Mouse (Mus musculus): ENCODE data around the gene Zfp202. TPM values are rescaled to one million over a fixed set of nuclear protein-coding genes. Genes with fewer than 3 reads are reported as not detected.

Zfp202 gene
- polyA plus RNA-seq, 1 experiment from 2014 or later, result 3.3 TPM

DNA sequence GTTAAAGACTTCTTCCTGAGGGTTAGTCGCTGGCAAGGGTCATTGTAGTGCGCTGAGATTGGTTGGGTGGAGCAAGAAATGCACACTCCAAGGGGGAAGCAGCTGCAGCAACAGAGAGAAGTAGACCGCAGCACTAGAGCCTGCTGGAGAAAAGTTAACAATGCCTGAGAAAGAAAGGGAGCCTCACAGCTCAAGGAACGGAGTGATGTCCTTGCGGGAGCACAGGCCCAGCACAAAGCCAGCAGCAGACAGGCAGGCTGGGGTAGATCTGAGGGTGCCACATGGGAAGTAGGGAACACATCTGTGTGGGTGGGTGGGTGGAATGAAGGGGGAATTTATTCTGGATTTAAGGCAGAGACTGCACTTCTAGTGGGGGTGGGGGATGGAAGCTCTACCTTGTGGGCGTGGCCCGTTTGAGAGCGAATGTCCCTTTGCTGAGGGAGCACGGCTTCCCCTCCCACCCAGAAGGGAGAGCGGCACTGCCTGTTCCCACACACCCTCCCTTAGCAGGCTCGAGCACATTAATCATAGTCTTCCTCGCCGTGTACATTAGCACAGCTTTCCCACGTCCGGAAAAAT lies 49.2 kb downstream of the Zfp202 start:
- peak overlapping the region; percentile 52 for H3K9ac ChIP-seq (ENCODE audit: low read length)
- WGBS, result 2% methylated on average over 15 of the region's 15 CpGs
- peaks cover 11% of the 10 kb centered on the region for H3K27me3 ChIP-seq (ENCODE audit: control insufficient read depth, insufficient read depth, low read length)
- ATAC-seq (ENCODE audit: insufficient number of reproducible peaks, insufficient read depth, low FRiP score, low read depth), result no peak; the same call in 1 of the 2 replicates
- H3K4me1 ChIP-seq (ENCODE audit: control insufficient read depth in 2 of 2, insufficient read depth in 2 of 2, low read length in 2 of 2), result peaks cover 7 to 10% of the 10 kb centered on the region in 2 experiments; a peak in 2 of 4 replicates
- H3K36me3 ChIP-seq (ENCODE audit: control insufficient read depth, insufficient read depth, low read length), result no peaks in the 10 kb centered on the region
- H3K4me3 ChIP-seq (ENCODE audit: control insufficient read depth in 1 of 2, insufficient read depth in 1 of 2, low read depth in 1 of 2, low read length in 2 of 2), result peak overlapping the region; percentile 39 to 46
- H3K4me2 ChIP-seq (ENCODE audit: low read length), result peak overlapping the region; percentile 62
- H3K27ac ChIP-seq (replicated peaks in 1 of 2; ENCODE audit: control insufficient read depth in 1 of 2, insufficient read depth in 1 of 2, low read depth in 2 of 2, low read length in 2 of 2), result no peak overlapping the region
- no peaks in the 10 kb centered on the region for H3K9me3 ChIP-seq (ENCODE audit: control insufficient read depth, low read length)

DNA sequence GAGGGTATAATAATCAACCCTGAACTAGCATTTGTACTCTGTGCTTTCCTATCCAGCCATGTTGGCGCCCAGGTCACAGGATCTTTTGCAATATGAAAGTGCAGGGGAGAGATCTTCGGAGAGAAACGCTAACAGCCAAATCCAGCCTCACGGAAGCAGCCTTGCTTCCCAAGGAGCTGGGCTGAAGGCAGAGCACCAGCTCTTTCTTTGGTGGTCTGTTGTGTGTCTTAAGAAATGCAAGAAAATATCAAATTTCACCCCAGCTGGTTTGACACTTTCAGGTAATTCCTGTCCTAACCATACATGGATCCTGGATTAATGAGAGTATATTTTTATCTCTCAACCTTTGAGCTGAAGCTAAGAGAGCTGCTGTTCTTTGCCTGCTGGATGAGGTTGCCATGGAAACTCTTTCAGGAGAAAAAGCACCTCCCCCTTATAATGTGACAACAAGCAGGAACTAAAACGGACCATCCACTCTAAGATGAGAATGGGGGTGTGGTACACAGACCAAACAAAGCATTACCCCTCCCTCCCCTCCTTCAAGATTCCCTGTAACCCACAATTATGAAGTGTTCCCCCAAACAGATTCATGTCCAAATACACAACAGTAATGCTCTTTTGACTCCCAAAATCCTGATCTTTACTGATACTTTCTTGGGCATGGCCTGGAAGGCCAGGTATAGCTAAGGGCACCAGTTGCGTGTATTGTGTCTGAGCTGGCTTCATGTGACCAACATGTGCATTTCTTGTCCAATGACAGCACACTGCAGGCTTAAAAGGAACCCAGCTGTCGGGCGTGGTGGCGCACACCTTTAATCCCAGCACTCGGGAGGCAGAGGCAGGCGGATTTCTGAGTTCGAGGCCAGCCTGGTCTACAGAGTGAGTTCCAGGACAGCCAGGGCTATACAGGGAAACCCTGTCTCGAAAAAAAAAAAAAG lies 50.1 kb downstream of the Zfp202 start:
- Histone ChIP-seq H3K27ac (replicated peaks in 1 of 2; ENCODE audit: control insufficient read depth in 1 of 2, insufficient read depth in 1 of 2, low read depth in 2 of 2, low read length in 2 of 2) (peak overlapping the region in 1 of 2 experiments; percentile 35; a peak in 1 of 4 replicates), H3K9me3 (ENCODE audit: control insufficient read depth, low read length) (no peaks in the 10 kb centered on the region), H3K4me3 (ENCODE audit: control insufficient read depth in 1 of 2, insufficient read depth in 1 of 2, low read depth in 1 of 2, low read length in 2 of 2) (peak overlapping the region; percentile 39 to 46), H3K9ac (ENCODE audit: low read length) (peak overlapping the region; percentile 52), H3K36me3 (ENCODE audit: control insufficient read depth, insufficient read depth, low read length) (no peaks in the 10 kb centered on the region), H3K27me3 (ENCODE audit: control insufficient read depth, insufficient read depth, low read length) (peaks cover 11% of the 10 kb centered on the region), H3K4me1 (ENCODE audit: control insufficient read depth in 2 of 2, insufficient read depth in 2 of 2, low read length in 2 of 2) (peaks cover 7 to 17% of the 10 kb centered on the region in 2 experiments; a peak in 2 of 4 replicates), H3K4me2 (ENCODE audit: low read length) (peak overlapping the region; percentile 62)
- WGBS, result 57% methylated on average over 13 of the region's 13 CpGs
- ATAC-seq (ENCODE audit: insufficient number of reproducible peaks, insufficient read depth, low FRiP score, low read depth), result no peak

DNA sequence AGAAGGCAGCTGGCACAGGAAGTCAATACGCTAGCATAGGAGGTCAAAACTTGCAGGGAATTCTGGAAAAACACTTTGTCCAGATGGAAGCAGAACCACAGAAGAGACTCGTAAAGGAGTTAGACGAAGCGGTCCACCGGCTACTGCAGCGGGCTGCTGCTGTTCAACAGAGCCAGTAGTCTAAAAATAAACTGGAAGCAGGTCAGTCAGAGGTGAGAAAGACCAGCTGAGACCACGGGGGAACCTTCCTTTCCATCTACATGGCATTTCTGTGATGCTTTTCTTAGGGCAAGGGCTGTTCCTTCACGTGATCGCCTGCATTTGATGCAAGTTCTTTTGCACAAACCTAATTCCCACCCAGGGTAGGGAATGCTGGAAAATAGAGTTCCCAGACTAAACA lies 53.4 kb downstream of the Zfp202 start:
- no peak for ATAC-seq (ENCODE audit: insufficient number of reproducible peaks, insufficient read depth, low FRiP score, low read depth)
- 21% methylated on average over 9 of the region's 9 CpGs for WGBS
- H3K4me1 ChIP-seq (ENCODE audit: control insufficient read depth in 2 of 2, insufficient read depth in 2 of 2, low read length in 2 of 2), result peaks cover 7 to 17% of the 10 kb centered on the region in 2 experiments; a peak in 2 of 4 replicates

DNA sequence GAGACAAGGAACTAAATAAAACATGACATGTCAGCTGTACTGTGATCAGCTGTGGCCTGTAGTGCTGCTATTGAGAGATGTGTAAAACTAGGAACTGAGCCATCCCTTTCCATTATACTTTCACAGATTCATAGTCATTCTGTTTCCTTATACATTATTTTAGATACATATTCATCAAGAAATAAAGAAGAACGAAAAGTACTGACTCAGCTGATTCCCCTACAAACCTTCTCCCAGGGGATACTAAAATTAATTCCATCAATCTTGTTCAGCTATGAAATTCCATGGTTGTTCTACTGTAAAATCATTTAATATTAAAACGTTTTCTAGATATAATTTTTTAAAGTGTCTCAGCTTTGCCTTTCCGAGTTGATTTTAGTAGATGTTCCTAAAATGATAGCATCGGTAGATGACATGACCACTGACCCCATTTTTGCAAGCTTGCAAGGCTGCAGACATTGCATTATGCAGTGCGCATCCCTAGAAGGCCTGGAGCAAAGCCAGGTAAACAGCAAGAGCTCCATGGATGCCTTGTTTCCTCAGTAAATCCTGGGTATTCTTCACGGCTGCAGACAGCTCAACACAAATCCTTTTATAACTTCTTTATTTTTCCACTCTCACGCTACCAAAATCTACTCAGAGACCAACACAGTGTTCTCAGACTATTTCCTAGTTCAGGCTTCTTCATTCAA lies 54.0 kb downstream of the Zfp202 start:
- H3K9ac ChIP-seq (ENCODE audit: low read length), result no peak overlapping the region
- H3K4me2 ChIP-seq (ENCODE audit: low read length), result peak overlapping the region; percentile 19
- peaks cover 6 to 16% of the 10 kb centered on the region in 2 experiments; a peak in 2 of 4 replicates for H3K4me1 ChIP-seq (ENCODE audit: control insufficient read depth in 2 of 2, insufficient read depth in 2 of 2, low read length in 2 of 2)
- no peaks in the 10 kb centered on the region for H3K36me3 ChIP-seq (ENCODE audit: control insufficient read depth, insufficient read depth, low read length)
- WGBS, result 81% methylated on average over 7 of the region's 7 CpGs
- H3K4me3 ChIP-seq (ENCODE audit: control insufficient read depth in 1 of 2, insufficient read depth in 1 of 2, low read depth in 1 of 2, low read length in 2 of 2), result no peak overlapping the region
- H3K27ac ChIP-seq (replicated peaks in 1 of 2; ENCODE audit: control insufficient read depth in 1 of 2, insufficient read depth in 1 of 2, low read depth in 2 of 2, low read length in 2 of 2), result peak overlapping the region; percentile 72 to 74
- H3K27me3 ChIP-seq (ENCODE audit: control insufficient read depth, insufficient read depth, low read length), result no peaks in the 10 kb centered on the region
- no peak for ATAC-seq (ENCODE audit: insufficient number of reproducible peaks, insufficient read depth, low FRiP score, low read depth)
- peaks cover 5% of the 10 kb centered on the region; the same call in 1 of the 2 replicates for H3K9me3 ChIP-seq (ENCODE audit: control insufficient read depth, low read length)

More for the DNA sequence above, 53.4 kb downstream of the Zfp202 start:
- Histone ChIP-seq H3K4me2 (ENCODE audit: low read length) (peak overlapping the region; percentile 19), H3K27ac (replicated peaks in 1 of 2; ENCODE audit: control insufficient read depth in 1 of 2, insufficient read depth in 1 of 2, low read depth in 2 of 2, low read length in 2 of 2) (peak overlapping the region; percentile 72 to 74), H3K9me3 (ENCODE audit: control insufficient read depth, low read length) (peaks cover 5% of the 10 kb centered on the region; the same call in 1 of the 2 replicates), H3K36me3 (ENCODE audit: control insufficient read depth, insufficient read depth, low read length) (no peaks in the 10 kb centered on the region), H3K9ac (ENCODE audit: low read length) (no peak overlapping the region), H3K27me3 (ENCODE audit: control insufficient read depth, insufficient read depth, low read length) (peaks cover 2% of the 10 kb centered on the region), H3K4me3 (ENCODE audit: control insufficient read depth in 1 of 2, insufficient read depth in 1 of 2, low read depth in 1 of 2, low read length in 2 of 2) (no peak overlapping the region)

DNA sequence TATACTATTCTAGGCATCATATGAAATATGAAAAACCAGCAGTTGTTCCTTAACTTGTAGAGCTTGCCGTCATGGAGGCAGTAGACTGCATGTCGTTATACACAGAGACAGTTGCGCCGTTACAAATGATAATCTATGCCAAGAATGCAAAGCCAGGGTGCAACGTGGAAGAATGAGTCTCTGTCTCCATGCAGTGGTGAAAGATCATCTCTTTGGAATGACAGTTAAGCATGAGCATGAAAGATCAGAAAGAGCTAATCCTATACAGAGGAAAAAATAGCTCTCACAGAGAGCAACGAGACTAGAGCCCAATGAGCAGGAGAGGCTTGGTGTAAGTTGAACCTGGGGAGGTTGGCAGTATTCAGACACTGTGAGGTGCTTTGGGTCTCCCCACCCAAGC lies 54.6 kb downstream of the Zfp202 start:
- ATAC-seq (ENCODE audit: insufficient number of reproducible peaks, insufficient read depth, low FRiP score, low read depth), result no peak
- 0 out of 4 replicates have a peak overlapping the region, but pooled peaks of 1 of the 2 experiments have one; percentile 16 for H3K27ac ChIP-seq (replicated peaks in 1 of 2; ENCODE audit: control insufficient read depth in 1 of 2, insufficient read depth in 1 of 2, low read depth in 2 of 2, low read length in 2 of 2)
- WGBS, result 32% methylated on average over 6 of the region's 6 CpGs

DNA sequence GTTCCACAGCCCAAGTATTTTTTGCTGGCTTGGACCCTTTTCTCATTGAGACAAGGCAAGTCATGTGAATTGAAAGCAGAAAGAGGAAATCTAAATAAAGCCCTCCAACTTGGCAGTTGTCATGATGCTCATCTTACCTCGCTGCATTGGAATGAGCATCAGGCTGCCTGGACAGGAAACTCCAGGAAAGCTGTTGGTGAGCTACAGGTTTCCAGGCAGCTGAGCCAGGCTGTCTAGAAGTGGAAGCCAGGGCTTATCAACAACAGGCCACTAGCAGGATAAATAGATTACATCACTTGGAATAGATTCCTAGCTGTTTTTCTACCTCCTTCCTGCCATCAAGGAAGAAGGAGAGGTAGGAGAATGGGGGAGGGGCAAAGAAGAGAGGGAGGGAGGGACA lies 57.0 kb downstream of the Zfp202 start:
- Histone ChIP-seq H3K9me3 (ENCODE audit: control insufficient read depth, low read length) (peaks cover 5% of the 10 kb centered on the region; the same call in 1 of the 2 replicates), H3K27me3 (ENCODE audit: control insufficient read depth, insufficient read depth, low read length) (no peaks in the 10 kb centered on the region), H3K36me3 (ENCODE audit: control insufficient read depth, insufficient read depth, low read length) (no peaks in the 10 kb centered on the region), H3K4me2 (ENCODE audit: low read length) (no peak overlapping the region), H3K27ac (replicated peaks in 1 of 2; ENCODE audit: control insufficient read depth in 1 of 2, insufficient read depth in 1 of 2, low read depth in 2 of 2, low read length in 2 of 2) (no peak overlapping the region), H3K4me1 (ENCODE audit: control insufficient read depth in 2 of 2, insufficient read depth in 2 of 2, low read length in 2 of 2) (peaks cover 4 to 13% of the 10 kb centered on the region in 2 experiments; a peak in 2 of 4 replicates), H3K9ac (ENCODE audit: low read length) (no peak overlapping the region), H3K4me3 (ENCODE audit: control insufficient read depth in 1 of 2, insufficient read depth in 1 of 2, low read depth in 1 of 2, low read length in 2 of 2) (no peak overlapping the region)
- WGBS, result 13% methylated on average over 1 of the region's 1 CpGs
- no peak for ATAC-seq (ENCODE audit: insufficient number of reproducible peaks, insufficient read depth, low FRiP score, low read depth)

More for the DNA sequence above, 54.6 kb downstream of the Zfp202 start:
- Histone ChIP-seq H3K36me3 (ENCODE audit: control insufficient read depth, insufficient read depth, low read length) (no peaks in the 10 kb centered on the region), H3K9ac (ENCODE audit: low read length) (no peak overlapping the region), H3K9me3 (ENCODE audit: control insufficient read depth, low read length) (peaks cover 5% of the 10 kb centered on the region; the same call in 1 of the 2 replicates), H3K27me3 (ENCODE audit: control insufficient read depth, insufficient read depth, low read length) (no peaks in the 10 kb centered on the region), H3K4me1 (ENCODE audit: control insufficient read depth in 2 of 2, insufficient read depth in 2 of 2, low read length in 2 of 2) (peaks cover 4 to 13% of the 10 kb centered on the region in 2 experiments; a peak in 2 of 4 replicates), H3K4me3 (ENCODE audit: control insufficient read depth in 1 of 2, insufficient read depth in 1 of 2, low read depth in 1 of 2, low read length in 2 of 2) (no peak overlapping the region), H3K4me2 (ENCODE audit: low read length) (no peak overlapping the region)

DNA sequence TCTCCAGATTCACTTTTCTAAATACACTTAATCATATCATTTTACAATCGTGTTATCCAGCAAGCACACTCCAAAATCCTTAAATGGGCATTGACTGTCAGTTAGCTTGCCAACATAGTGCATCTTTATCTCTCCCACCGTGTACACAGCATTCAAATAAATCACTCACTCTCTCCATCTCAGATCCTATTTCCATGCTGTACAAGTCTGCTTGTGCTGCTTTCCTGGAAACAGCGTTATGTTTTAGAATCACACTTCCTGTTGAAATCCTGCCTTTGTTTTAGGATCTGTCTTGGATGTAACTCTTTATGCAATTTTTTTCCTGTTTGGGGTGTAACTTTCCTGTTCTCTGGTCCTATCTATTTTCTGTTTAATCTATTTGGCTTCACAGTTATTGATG lies 60.3 kb downstream of the Zfp202 start:
- no peaks in the 10 kb centered on the region; a peak in 1 of 4 replicates for H3K4me1 ChIP-seq (ENCODE audit: control insufficient read depth in 2 of 2, insufficient read depth in 2 of 2, low read length in 2 of 2)
- H3K9ac ChIP-seq (ENCODE audit: low read length), result no peak overlapping the region
- no peaks in the 10 kb centered on the region for H3K36me3 ChIP-seq (ENCODE audit: control insufficient read depth, insufficient read depth, low read length)
- 44% methylated on average over 3 of the region's 3 CpGs for WGBS
- H3K9me3 ChIP-seq (ENCODE audit: control insufficient read depth, low read length), result peaks cover 5% of the 10 kb centered on the region; the same call in 1 of the 2 replicates
- no peak overlapping the region for H3K27ac ChIP-seq (replicated peaks in 1 of 2; ENCODE audit: control insufficient read depth in 1 of 2, insufficient read depth in 1 of 2, low read depth in 2 of 2, low read length in 2 of 2)
- H3K27me3 ChIP-seq (ENCODE audit: control insufficient read depth, insufficient read depth, low read length), result no peaks in the 10 kb centered on the region
- H3K4me2 ChIP-seq (ENCODE audit: low read length), result no peak overlapping the region
- H3K4me3 ChIP-seq (ENCODE audit: control insufficient read depth in 1 of 2, insufficient read depth in 1 of 2, low read depth in 1 of 2, low read length in 2 of 2), result no peak overlapping the region
- ATAC-seq (ENCODE audit: insufficient number of reproducible peaks, insufficient read depth, low FRiP score, low read depth), result no peak

Measured in heart, embryonic 14.5 days (tissue).